Mouse (Mus musculus): Measurements from ENCODE around the gene Jun.

DNA sequence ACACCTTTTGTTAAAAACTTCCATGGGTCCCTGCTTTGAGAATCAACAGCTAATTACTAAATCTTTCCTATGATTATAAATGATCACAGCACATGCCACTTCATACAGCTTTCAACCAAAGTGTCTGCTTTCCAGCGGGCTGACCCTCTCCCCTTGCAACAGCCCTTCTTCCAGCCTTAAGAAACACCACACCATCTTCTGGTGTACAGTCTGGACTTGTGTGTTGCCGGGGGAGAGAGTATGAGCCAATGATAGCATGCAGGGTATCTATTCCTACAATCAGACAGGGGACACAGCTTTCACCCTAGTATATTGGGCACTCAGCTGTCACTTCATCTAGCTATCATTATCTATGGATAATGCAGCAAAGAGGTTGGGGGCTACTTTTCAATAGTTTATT, 2.9 kb downstream of the Jun start:
- TF ChIP-seq CTCF (IDR thresholded peaks at IDR 0.05; ENCODE audit: low read depth), result no peak
- no peak for TF ChIP-seq EP300 (IDR thresholded peaks at IDR 0.05; ENCODE audit: low read depth)
